In the genomic region with DNA sequence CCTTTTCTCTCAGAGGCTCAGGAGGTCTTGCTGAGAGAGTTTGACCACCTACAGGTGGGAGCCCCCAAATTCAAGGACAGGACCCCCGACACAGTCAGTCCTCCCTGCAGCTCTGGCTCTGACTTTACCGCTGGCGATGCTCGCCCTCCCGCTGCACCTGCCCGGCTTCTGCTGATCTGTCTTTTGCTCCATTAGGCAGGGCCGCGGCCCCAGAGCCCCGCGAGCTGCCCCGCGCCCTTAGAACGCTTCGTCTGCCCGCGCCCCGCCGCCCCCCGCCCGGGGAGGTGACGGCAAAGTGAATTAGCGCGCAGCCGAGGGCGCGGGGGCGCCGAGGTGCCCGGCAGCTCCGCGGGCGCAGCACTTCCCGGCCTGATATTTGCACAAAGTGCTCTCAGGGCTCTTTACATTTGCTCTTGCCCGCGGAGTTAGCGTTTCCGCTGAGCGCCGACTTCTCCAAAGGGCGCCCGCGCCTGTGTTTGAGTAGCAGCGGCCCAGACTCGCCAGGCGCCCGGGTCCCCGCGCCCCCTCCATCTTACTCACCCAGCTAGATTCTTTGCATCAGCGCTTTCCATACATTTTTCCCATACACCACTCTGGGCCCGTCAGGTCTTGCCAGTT, we compare ENCODE assay signal across 8 mouse cellular contexts.
A peak's percentile ranks its signal among the peaks of the same experiment; 100 is the strongest.
DNase-seq lines count a peak whose midpoint lies in the region; ATAC-seq and TF ChIP-seq lines count a peak whose summit lies in the region.

No protein-coding gene starts in this region.

- H3K27me3 ChIP-seq in kidney, embryonic 15.5 days = peaks cover 71% of the 10 kb centered on the region
- H3K27me3 ChIP-seq in hindbrain, embryonic 13.5 days = peaks cover 70% of the 10 kb centered on the region
- peaks cover 50% of the 10 kb centered on the region for H3K27me3 ChIP-seq in midbrain, embryonic 12.5 days

- peak overlapping the region; percentile 19; the same call in 1 of the 2 replicates for H3K9ac ChIP-seq in kidney, embryonic 15.5 days
- H3K9ac ChIP-seq in hindbrain, embryonic 13.5 days = peak overlapping the region; percentile 77
- peak overlapping the region; percentile 74 for H3K9ac ChIP-seq in midbrain, embryonic 12.5 days (replicated peaks)

- no peak overlapping the region for H3K27ac ChIP-seq in kidney, embryonic 15.5 days
- H3K27ac ChIP-seq in hindbrain, embryonic 13.5 days = no peak overlapping the region
- H3K27ac ChIP-seq in midbrain, embryonic 12.5 days (replicated peaks) = no peak overlapping the region

- no peak for TF ChIP-seq POLR2A in brain, embryonic 14.5 days (IDR thresholded peaks at IDR 0.05; ENCODE audit: borderline replicate concordance, extremely low read depth, insufficient read depth, insufficient read length, poor library complexity, severe bottlenecking)

- peaks cover 8% of the 10 kb centered on the region for H3K4me1 ChIP-seq in kidney, embryonic 15.5 days
- peaks cover 12% of the 10 kb centered on the region for H3K4me1 ChIP-seq in hindbrain, embryonic 13.5 days (replicated peaks)
- peaks cover 12% of the 10 kb centered on the region for H3K4me1 ChIP-seq in midbrain, embryonic 12.5 days

- under 1% methylated on average over 50 of the region's 50 CpGs for WGBS in kidney, embryonic 15.5 days
- under 1% methylated on average over 50 of the region's 50 CpGs for WGBS in hindbrain, embryonic 13.5 days
- under 1% methylated on average over 50 of the region's 50 CpGs for WGBS in midbrain, embryonic 12.5 days

- no peak for TF ChIP-seq CTCF in brain, embryonic 14.5 days (IDR thresholded peaks at IDR 0.05; ENCODE audit: borderline replicate concordance, extremely low read depth, insufficient read depth, insufficient read length)

- H3K4me3 ChIP-seq in kidney, embryonic 15.5 days (replicated peaks) = peak overlapping the region; percentile 40
- peak overlapping the region; percentile 45 for H3K4me3 ChIP-seq in hindbrain, embryonic 13.5 days
- H3K4me3 ChIP-seq in midbrain, embryonic 12.5 days = peak overlapping the region; percentile 51

- no peak for ATAC-seq in kidney, embryonic 15.5 days (replicated peaks; ENCODE audit: low FRiP score)
- ATAC-seq in hindbrain, embryonic 13.5 days (ENCODE audit: low FRiP score) = no peak
- no peak for ATAC-seq in midbrain, embryonic 12.5 days (ENCODE audit: low FRiP score, low read depth)
- no peak for ATAC-seq in megakaryocyte-erythroid progenitor cell, adult 5-6 weeks (replicated peaks; ENCODE audit: low FRiP score, low TSS enrichment, poor library complexity, severe bottlenecking)
- no peak for ATAC-seq in monocyte, adult 5-6 weeks (replicated peaks; ENCODE audit: insufficient number of reproducible peaks, low FRiP score, low TSS enrichment, poor library complexity, severe bottlenecking)

- H3K9me3 ChIP-seq in kidney, embryonic 15.5 days (replicated peaks) = no peaks in the 10 kb centered on the region
- no peaks in the 10 kb centered on the region for H3K9me3 ChIP-seq in hindbrain, embryonic 13.5 days
- no peaks in the 10 kb centered on the region for H3K9me3 ChIP-seq in midbrain, embryonic 12.5 days

- H3K36me3 ChIP-seq in kidney, embryonic 15.5 days = no peaks in the 10 kb centered on the region
- no peaks in the 10 kb centered on the region for H3K36me3 ChIP-seq in hindbrain, embryonic 13.5 days
- H3K36me3 ChIP-seq in midbrain, embryonic 12.5 days = no peaks in the 10 kb centered on the region

- H3K4me2 ChIP-seq in kidney, embryonic 15.5 days = peak overlapping the region; percentile 73
- peak overlapping the region; percentile 91 for H3K4me2 ChIP-seq in hindbrain, embryonic 13.5 days
- H3K4me2 ChIP-seq in midbrain, embryonic 12.5 days (replicated peaks) = peak overlapping the region; percentile 95

- DNase-seq in kidney, postnatal 14 days = no peak
- DNase-seq in brain, embryonic 14.5 days (ENCODE audit: low read depth) = peak; percentile 56
- no peak for DNase-seq in thymus, postnatal 25 days

Comparison
In these comparisons a context has a peak if more than half of its experiments do, and no peak if none do; other contexts are left out.
1. H3K9ac ChIP-seq: peak in every context shown above with its lines; median percentile 77 in hindbrain, embryonic 13.5 days; 74 in midbrain, embryonic 12.5 days; 19 in kidney, embryonic 15.5 days.